Mouse (Mus musculus) common myeloid progenitor, adult 5-6 weeks (primary cell): ENCODE data around the gene Cped1. TPM values are rescaled to one million over a fixed set of nuclear protein-coding genes. Genes with fewer than 3 reads are reported as not detected.

ENCODE experiments used
- ATAC-seq: replicated peaks from 2 replicates; pipeline ENCODE4 v1.8.0; 2016; ENCODE audit warnings: low read depth, mild to moderate bottlenecking, moderate TSS enrichment, inconsistent platforms; ENCODE audit not compliant: poor library complexity, severe bottlenecking
- total RNA-seq: library from RNA; stranded (forward); fragments of 200-1000, 187-1606 nt; gene quantifications from 2 replicates; pipeline ENCODE4 v1.2.3, GENCODE M21; 2017

Gene Cped1
- total RNA-seq, 1 experiment from 2014 or later: 2.9 TPM

DNA sequence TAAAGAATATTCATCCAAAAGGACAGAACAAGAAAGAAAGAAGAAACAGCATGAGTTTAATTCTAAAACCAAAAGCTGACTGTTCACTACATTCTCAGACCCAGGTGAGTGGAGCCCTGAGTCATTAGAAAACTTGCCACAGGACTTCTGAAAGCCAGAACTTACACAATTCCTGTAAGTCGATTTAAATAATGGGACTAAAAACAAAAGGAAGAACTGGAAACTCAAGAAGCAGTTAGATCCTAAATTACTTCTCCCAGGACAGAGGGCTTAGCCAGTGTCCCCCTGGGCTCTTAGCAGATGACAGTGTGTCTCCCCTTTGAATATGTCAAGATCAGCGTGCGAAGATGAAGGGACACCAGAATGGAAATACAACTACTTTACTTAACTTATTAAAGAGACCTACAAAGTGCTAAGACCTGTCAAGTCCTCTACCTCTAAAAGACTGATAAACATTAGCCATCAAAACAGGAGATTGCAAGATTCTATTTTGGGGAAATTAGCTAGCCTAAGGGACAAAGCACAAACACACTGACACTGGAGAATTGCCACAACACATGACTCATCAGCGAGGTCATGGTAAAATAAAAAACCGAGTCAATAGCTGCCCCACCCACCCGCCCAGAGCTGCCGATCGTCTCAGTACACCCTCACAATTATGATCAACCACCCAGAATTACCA is 284.3 kb downstream of the Cped1 start:
- no peak for ATAC-seq

GRCm38 (mm10) chr6:22277941-22278340 is 292.2 kb downstream of the Cped1 start:
- no peak for ATAC-seq

DNA sequence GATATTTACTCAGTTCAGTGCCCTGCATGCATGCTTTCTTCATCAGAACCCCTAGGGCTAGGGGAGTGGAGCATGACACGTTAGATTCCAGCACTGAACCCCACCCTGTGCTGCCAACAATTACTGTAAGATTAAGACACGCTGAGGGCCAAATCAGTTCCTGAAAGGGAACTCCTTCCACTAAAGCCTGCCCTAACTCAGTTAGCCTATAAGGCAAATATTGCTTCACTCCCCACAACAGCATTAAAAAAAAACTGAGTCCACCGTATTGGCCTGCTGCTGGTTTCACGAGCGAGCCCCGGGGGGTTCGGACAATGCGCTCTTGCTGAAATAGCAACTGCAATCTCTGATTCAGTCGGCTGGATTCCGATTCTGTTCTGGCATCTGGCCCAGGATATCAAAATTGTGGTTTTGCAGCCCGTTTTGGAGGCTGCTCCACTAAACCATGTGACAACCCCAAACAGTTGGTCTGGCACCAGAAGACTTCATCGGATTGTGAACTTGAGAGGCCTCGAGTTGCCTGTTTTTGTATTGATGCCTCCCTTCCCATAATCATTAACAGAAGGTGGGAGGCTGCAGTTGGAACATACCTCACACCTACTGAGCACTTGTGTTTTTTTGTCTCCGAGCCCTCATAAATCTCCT is 294.6 kb downstream of the Cped1 start:
- peak; percentile 78 for ATAC-seq

GRCm38 (mm10) chr6:22282405-22282804 is 296.7 kb downstream of the Cped1 start:
- ATAC-seq: 0 out of 2 replicates have a peak, but pooled peaks have one; percentile 13

DNA sequence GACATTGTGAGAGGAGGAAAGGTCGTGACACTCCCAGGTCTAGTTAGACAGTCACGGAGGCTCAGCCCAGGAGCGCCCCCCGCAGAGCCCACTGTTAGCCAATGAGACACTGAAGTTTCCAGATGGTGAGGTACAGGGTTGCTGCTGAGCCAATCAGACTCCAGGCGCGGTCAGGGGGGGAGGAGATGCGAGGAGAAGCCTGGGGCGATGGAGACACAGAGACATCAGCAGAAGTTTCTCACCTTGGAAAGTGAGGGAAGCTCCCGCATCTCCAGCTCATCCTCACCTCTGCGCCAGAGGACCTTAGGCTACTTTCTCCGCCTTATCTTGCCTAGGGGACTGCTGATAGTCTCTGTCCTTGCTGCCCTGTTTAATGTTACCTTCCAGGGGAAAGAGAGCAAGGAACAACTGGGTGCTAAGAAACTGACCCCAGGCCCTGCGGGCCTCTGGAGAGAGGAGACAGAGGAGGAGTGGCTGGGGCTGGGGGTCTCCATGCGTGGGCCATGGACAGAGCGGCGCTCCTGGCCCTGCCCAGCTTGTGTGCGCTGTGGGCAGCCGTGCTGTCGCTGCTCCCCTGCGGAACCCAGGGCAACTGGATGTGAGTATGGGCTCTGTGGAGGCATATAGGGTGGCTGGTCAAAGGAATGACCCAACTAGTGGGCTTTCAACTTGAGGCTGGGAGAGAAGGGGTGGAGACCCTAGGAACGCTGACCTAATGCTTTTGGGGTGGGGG is 302.5 kb downstream of the Cped1 start, which contains the start of gene Wnt16:
Wnt16 (plus strand) TSS at position 224 of the 733 bp plus-strand sequence.
- ATAC-seq: peak; percentile 21; the same call in 1 of the 2 replicates

- ATAC-seq: peak; percentile 67
Measured at GRCm38 (mm10) chr6:22288737-22289460, 303.2 kb downstream of the Cped1 start.

DNA sequence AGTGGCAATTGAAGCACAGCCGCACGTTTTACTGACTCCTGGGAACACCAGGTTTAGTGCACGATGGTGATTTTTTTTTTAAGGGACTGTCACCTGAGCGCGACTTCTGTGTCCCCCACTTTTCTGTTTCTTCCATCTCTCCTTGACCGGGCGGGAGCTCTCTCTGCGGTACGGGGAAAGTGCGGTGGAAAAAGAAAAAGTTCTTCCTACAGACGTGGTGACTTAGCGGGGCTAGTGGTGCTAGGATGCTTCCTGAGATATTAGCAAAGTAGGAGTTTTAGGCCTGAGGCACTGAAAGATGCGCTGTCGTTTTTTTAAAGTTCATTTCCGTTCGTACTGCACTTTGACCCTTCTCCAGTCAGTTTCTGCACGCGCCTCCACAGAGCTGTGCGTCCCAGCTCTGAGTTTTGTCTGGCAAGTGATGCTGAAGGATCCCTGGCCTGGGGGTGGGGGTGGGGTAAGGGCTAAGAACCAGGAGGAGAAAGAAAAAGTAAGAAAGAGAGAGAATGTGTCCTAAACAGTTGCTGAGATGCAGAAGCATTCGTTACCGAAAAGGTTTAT is 303.8 kb downstream of the Cped1 start:
- no peak for ATAC-seq

GRCm38 (mm10) chr6:22290790-22291189 is 305.1 kb downstream of the Cped1 start:
- no peak for ATAC-seq

DNA sequence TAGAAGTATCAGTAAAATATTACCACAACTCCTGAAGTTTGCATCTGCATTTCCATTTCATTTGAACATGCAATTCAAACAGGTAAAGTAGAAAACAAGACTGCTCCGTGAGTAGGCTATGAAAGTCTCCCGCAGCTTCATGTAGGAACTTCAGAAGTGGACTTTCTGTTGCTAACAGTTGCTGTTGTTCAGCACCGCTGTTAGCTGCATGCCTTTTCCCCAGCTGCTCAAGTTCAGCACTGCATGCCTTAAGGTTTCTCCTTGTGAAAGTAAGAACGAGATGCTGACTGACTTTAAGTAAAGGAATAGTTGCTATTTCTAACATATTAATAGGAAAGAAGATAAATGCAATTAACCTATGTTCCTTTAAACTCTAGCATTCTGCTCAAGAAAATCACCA is 306.3 kb downstream of the Cped1 start:
- ATAC-seq: no peak

- ATAC-seq: no peak
Measured at GRCm38 (mm10) chr6:22293922-22294321, 308.2 kb downstream of the Cped1 start.

DNA sequence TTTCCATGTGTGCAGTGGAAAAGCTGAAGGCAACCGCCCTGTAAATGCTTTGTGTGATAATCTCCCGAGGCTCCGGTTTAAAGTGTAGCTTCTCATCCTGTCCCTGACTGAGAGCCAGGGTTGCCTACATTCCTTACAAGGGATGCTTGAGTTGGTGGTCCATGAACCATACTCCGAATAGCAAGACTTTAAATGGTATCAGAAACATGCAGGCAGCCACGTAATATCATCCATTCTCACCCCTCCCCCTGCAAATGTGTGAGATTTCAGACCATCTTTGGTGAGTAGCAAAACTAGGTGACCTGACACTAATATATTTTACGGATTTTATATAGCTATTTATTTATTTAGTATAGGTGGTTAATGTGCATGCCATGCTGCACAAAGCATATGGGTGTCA is 311.3 kb downstream of the Cped1 start:
- ATAC-seq: no peak

- ATAC-seq: no peak
Measured at GRCm38 (mm10) chr6:22298059-22298458, 312.3 kb downstream of the Cped1 start.

Other genes with a start within 250 kb of the Cped1 start
- 0.69 TPM in 1 of 2 replicates, not detected in the other for gene Tspan12, start 133.4 kb upstream of the Cped1 start, total RNA-seq
- gene Ing3, start 36.3 kb upstream of the Cped1 start, total RNA-seq: 43.8 and 44.3 TPM in 2 replicates